Mouse (Mus musculus): ENCODE results near the gene Sstr3. TPM values are rescaled to one million over a fixed set of nuclear protein-coding genes. Genes with fewer than 3 reads are reported as not detected.

Gene Sstr3
- polyA plus RNA-seq, 1 experiment from 2014 or later: 0.22 TPM

DNA sequence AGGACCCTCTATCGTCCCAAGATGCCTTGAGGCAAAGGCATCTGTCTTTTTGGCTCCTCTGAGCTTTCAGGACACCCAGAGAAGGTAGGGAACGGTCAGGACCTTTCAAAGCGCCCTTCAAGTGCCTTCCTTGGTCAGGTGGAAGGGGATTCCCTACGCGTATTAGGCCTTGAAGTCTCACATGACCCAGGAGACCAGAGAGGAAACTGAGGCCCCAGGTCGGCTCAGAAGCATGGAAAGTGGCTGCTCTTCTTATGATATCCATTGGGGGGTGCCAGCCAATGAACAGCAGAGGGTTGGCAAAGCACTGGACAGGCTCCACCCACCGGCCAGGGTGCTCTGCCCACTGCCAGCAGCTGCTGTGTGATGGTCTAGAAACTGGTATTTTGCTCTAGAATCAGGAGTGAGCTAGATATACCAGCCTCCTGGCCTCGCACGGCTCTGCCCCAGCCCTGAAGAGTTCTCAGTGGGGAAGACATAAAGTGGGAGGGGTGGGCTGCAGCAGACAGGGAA, 23.2 kb upstream of the Sstr3 start:
- H3K27me3 ChIP-seq (ENCODE audit: control insufficient read depth, insufficient read depth, low read length): no peaks in the 10 kb centered on the region
- no peak for ATAC-seq (ENCODE audit: low FRiP score)
- no peaks in the 10 kb centered on the region for H3K4me1 ChIP-seq (replicated peaks; ENCODE audit: control insufficient read depth, insufficient read depth, low read length)
- no peaks in the 10 kb centered on the region for H3K9me3 ChIP-seq (ENCODE audit: control insufficient read depth, low read length)
- no peak overlapping the region for H3K4me3 ChIP-seq (ENCODE audit: low read depth, low read length)
- 69% methylated on average over 9 of the region's 9 CpGs for WGBS
- no peak overlapping the region for H3K27ac ChIP-seq (ENCODE audit: low read depth, low read length)
- H3K4me2 ChIP-seq (replicated peaks; ENCODE audit: low read depth, low read length): no peak overlapping the region
- no peak for DNase-seq (ENCODE audit: low spot score)
- H3K36me3 ChIP-seq (ENCODE audit: control insufficient read depth, insufficient read depth, low read length): no peaks in the 10 kb centered on the region
- no peak overlapping the region for H3K9ac ChIP-seq (ENCODE audit: low read depth, low read length)

GRCm38 (mm10) chr15:78564764-78565435, 20.4 kb upstream of the Sstr3 start:
- no peaks in the 10 kb centered on the region for H3K36me3 ChIP-seq (ENCODE audit: control insufficient read depth, insufficient read depth, low read length)
- no peak overlapping the region for H3K9ac ChIP-seq (ENCODE audit: low read depth, low read length)
- no peaks in the 10 kb centered on the region for H3K9me3 ChIP-seq (ENCODE audit: control insufficient read depth, low read length)
- no peak overlapping the region for H3K27ac ChIP-seq (ENCODE audit: low read depth, low read length)
- no peak overlapping the region for H3K4me3 ChIP-seq (ENCODE audit: low read depth, low read length)
- H3K4me1 ChIP-seq (replicated peaks; ENCODE audit: control insufficient read depth, insufficient read depth, low read length): no peaks in the 10 kb centered on the region
- ATAC-seq (ENCODE audit: low FRiP score) (no peak), DNase-seq (ENCODE audit: low spot score) (no peak)
- H3K4me2 ChIP-seq (replicated peaks; ENCODE audit: low read depth, low read length): no peak overlapping the region
- 80% methylated on average over 11 of the region's 11 CpGs for WGBS
- no peaks in the 10 kb centered on the region for H3K27me3 ChIP-seq (ENCODE audit: control insufficient read depth, insufficient read depth, low read length)

- Histone ChIP-seq H3K4me2 (replicated peaks; ENCODE audit: low read depth, low read length) (no peak overlapping the region), H3K36me3 (ENCODE audit: control insufficient read depth, insufficient read depth, low read length) (no peaks in the 10 kb centered on the region), H3K9me3 (ENCODE audit: control insufficient read depth, low read length) (no peaks in the 10 kb centered on the region), H3K9ac (ENCODE audit: low read depth, low read length) (no peak overlapping the region), H3K27me3 (ENCODE audit: control insufficient read depth, insufficient read depth, low read length) (no peaks in the 10 kb centered on the region), H3K4me3 (ENCODE audit: low read depth, low read length) (no peak overlapping the region), H3K27ac (ENCODE audit: low read depth, low read length) (no peak overlapping the region), H3K4me1 (replicated peaks; ENCODE audit: control insufficient read depth, insufficient read depth, low read length) (no peaks in the 10 kb centered on the region)
- DNase-seq (ENCODE audit: low spot score) (no peak), ATAC-seq (ENCODE audit: low FRiP score) (no peak)
- WGBS: 80% methylated on average over 5 of the region's 5 CpGs
Measured at GRCm38 (mm10) chr15:78563937-78564336, 19.5 kb upstream of the Sstr3 start.

GRCm38 (mm10) chr15:78563344-78563743, 18.9 kb upstream of the Sstr3 start:
- no peak for DNase-seq (ENCODE audit: low spot score)
- H3K4me2 ChIP-seq (replicated peaks; ENCODE audit: low read depth, low read length): no peak overlapping the region
- no peaks in the 10 kb centered on the region for H3K27me3 ChIP-seq (ENCODE audit: control insufficient read depth, insufficient read depth, low read length)

GRCm38 (mm10) chr15:78559141-78559979, 14.9 kb upstream of the Sstr3 start:
- Histone ChIP-seq H3K9ac (ENCODE audit: low read depth, low read length) (no peak overlapping the region), H3K27ac (ENCODE audit: low read depth, low read length) (no peak overlapping the region), H3K27me3 (ENCODE audit: control insufficient read depth, insufficient read depth, low read length) (no peaks in the 10 kb centered on the region), H3K36me3 (ENCODE audit: control insufficient read depth, insufficient read depth, low read length) (no peaks in the 10 kb centered on the region), H3K4me2 (replicated peaks; ENCODE audit: low read depth, low read length) (no peak overlapping the region), H3K4me1 (replicated peaks; ENCODE audit: control insufficient read depth, insufficient read depth, low read length) (no peaks in the 10 kb centered on the region), H3K9me3 (ENCODE audit: control insufficient read depth, low read length) (no peaks in the 10 kb centered on the region), H3K4me3 (ENCODE audit: low read depth, low read length) (no peak overlapping the region)
- DNase-seq (ENCODE audit: low spot score): no peak
- WGBS: 66% methylated on average over 11 of the region's 11 CpGs
- no peak for ATAC-seq (ENCODE audit: low FRiP score)

More at GRCm38 (mm10) chr15:78563344-78563743, 18.9 kb upstream of the Sstr3 start:
- H3K36me3 ChIP-seq (ENCODE audit: control insufficient read depth, insufficient read depth, low read length): no peaks in the 10 kb centered on the region
- ATAC-seq (ENCODE audit: low FRiP score): no peak
- H3K4me1 ChIP-seq (replicated peaks; ENCODE audit: control insufficient read depth, insufficient read depth, low read length): no peaks in the 10 kb centered on the region
- H3K9me3 ChIP-seq (ENCODE audit: control insufficient read depth, low read length): no peaks in the 10 kb centered on the region
- H3K4me3 ChIP-seq (ENCODE audit: low read depth, low read length): no peak overlapping the region
- WGBS: 98% methylated on average over 3 of the region's 3 CpGs
- no peak overlapping the region for H3K9ac ChIP-seq (ENCODE audit: low read depth, low read length)
- H3K27ac ChIP-seq (ENCODE audit: low read depth, low read length): no peak overlapping the region

DNA sequence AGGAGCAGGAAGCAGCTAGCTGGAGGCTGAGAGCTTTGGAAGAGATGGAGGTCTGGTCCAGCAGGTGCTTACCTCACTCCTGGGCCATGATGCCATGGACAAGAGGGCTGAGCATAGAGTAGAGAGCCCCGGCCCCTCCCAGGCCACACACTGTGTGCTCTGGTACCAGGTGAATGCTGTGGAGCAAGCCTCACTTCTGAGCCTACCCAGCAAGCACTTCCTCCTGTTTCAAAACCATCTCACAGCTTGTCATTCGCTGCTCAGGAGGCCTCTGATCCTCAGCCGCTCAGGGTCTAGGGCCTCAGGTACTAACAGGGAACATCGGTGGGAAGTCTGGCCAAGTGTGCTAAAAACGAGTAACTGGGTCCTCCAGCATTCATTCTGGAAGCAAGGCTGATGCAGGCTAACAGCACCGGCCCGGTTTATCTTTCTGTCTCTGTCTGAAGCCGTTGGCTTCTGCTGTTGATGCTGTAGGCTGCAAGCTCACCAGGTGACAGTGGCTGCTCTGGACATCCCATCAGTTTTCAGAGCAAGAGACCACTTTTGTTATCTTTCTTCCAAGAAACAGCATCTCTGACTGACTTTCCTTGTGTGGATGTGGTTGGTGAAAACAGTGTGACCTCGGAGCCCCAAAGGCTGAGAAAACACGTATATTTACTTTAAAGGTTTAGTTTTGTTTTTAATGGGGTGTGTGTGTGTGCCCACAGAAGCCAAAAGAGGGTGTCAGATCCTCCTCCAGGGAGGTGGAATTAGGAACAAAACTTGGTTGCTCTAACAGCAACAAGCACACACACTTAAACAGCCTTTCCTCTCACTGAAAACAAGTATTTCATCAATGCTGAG, 13.4 kb upstream of the Sstr3 start:
- WGBS: 64% methylated on average over 10 of the region's 10 CpGs
- H3K4me1 ChIP-seq (replicated peaks; ENCODE audit: control insufficient read depth, insufficient read depth, low read length): no peaks in the 10 kb centered on the region
- no peak overlapping the region for H3K9ac ChIP-seq (ENCODE audit: low read depth, low read length)
- H3K9me3 ChIP-seq (ENCODE audit: control insufficient read depth, low read length): no peaks in the 10 kb centered on the region
- no peak overlapping the region for H3K4me2 ChIP-seq (replicated peaks; ENCODE audit: low read depth, low read length)
- ATAC-seq (ENCODE audit: low FRiP score): no peak
- DNase-seq (ENCODE audit: low spot score): no peak
- H3K36me3 ChIP-seq (ENCODE audit: control insufficient read depth, insufficient read depth, low read length): no peaks in the 10 kb centered on the region
- no peaks in the 10 kb centered on the region for H3K27me3 ChIP-seq (ENCODE audit: control insufficient read depth, insufficient read depth, low read length)
- no peak overlapping the region for H3K4me3 ChIP-seq (ENCODE audit: low read depth, low read length)
- H3K27ac ChIP-seq (ENCODE audit: low read depth, low read length): no peak overlapping the region

DNA sequence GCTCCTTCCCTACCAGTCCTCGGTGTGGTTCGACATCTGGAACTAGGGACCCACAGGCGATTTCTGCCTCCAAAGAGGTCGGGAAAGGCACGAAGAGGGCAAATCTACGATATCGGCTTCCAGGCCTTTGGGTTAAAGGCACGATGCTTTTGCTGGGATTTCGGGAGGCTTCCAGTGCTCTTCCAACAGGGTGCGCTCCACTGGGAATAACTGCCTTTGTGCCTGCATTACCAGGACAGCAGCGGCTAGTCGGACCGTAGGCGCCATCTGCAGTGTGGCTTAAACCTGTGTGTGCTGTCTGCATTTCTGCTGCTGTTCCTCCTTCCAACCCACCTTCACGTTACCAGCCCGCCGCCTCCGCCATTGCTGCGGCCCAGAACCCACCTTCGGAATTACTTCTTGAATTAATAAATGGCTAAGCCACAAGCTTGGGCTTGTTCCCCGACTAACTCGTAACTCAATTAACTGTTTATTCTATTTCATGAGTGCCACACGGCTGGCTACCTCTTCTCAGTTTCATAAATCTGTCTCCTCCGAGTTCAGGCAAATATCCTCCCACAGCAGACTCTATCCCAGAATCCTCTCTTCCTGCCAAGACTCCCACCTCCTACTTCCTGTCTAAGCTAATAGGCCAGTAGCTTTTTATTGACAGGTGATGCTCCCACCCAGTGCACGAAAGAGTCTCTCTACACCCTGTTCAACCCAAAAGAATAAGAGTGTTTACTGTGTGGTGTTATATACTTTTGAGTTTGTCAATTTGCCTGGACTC, 10.2 kb upstream of the Sstr3 start:
- no peaks in the 10 kb centered on the region for H3K4me1 ChIP-seq (replicated peaks; ENCODE audit: control insufficient read depth, insufficient read depth, low read length)
- 60% methylated on average over 25 of the region's 25 CpGs for WGBS
- H3K9me3 ChIP-seq (ENCODE audit: control insufficient read depth, low read length): no peaks in the 10 kb centered on the region
- H3K4me2 ChIP-seq (replicated peaks; ENCODE audit: low read depth, low read length): no peak overlapping the region
- ATAC-seq (ENCODE audit: low FRiP score) (no peak), DNase-seq (ENCODE audit: low spot score) (no peak)
- H3K36me3 ChIP-seq (ENCODE audit: control insufficient read depth, insufficient read depth, low read length): no peaks in the 10 kb centered on the region
- no peak overlapping the region for H3K27ac ChIP-seq (ENCODE audit: low read depth, low read length)
- no peak overlapping the region for H3K9ac ChIP-seq (ENCODE audit: low read depth, low read length)
- H3K4me3 ChIP-seq (ENCODE audit: low read depth, low read length): no peak overlapping the region
- H3K27me3 ChIP-seq (ENCODE audit: control insufficient read depth, insufficient read depth, low read length): no peaks in the 10 kb centered on the region

- ATAC-seq (ENCODE audit: low FRiP score) (no peak), DNase-seq (ENCODE audit: low spot score) (no peak)
- 80% methylated on average over 4 of the region's 4 CpGs for WGBS
- Histone ChIP-seq H3K9ac (ENCODE audit: low read depth, low read length) (no peak overlapping the region), H3K9me3 (ENCODE audit: control insufficient read depth, low read length) (no peaks in the 10 kb centered on the region), H3K4me1 (replicated peaks; ENCODE audit: control insufficient read depth, insufficient read depth, low read length) (peaks cover 3% of the 10 kb centered on the region), H3K4me2 (replicated peaks; ENCODE audit: low read depth, low read length) (no peak overlapping the region), H3K36me3 (ENCODE audit: control insufficient read depth, insufficient read depth, low read length) (no peaks in the 10 kb centered on the region), H3K27me3 (ENCODE audit: control insufficient read depth, insufficient read depth, low read length) (no peaks in the 10 kb centered on the region), H3K27ac (ENCODE audit: low read depth, low read length) (no peak overlapping the region), H3K4me3 (ENCODE audit: low read depth, low read length) (no peak overlapping the region)
Measured at GRCm38 (mm10) chr15:78549189-78549734, 4.8 kb upstream of the Sstr3 start.

All from hindbrain, embryonic 11.5 days (tissue).